Mouse (Mus musculus) intestine, embryonic 14.5 days (tissue): ENCODE results near the gene Sec24a. TPM values are rescaled to one million over a fixed set of nuclear protein-coding genes. Genes with fewer than 3 reads are reported as not detected.
A peak's percentile ranks its signal among the peaks of the same experiment; 100 is the strongest.
"Not testable (repeated sequence)": the region's sequence is repeated elsewhere in the genome, so short reads cannot be mapped to it uniquely, and the experiment has no call there.

ENCODE experiments used
- ATAC-seq: fragments of 200-750 bp; cut with Nextera tagmentation; replicated peaks from 2 replicates; pipeline ENCODE4 v1.8.0; 2017; ENCODE audit warnings: low read depth, moderate number of reproducible peaks, moderate TSS enrichment, moderate library complexity; ENCODE audit not compliant: low FRiP score, low TSS enrichment
- DNase-seq: peaks from one replicate; pipeline ENCODE4 v3.0.0-alpha.2; 2018; ENCODE audit warnings: low spot score
- H3K27ac ChIP-seq: fragments of 300-500 bp; sonication (generic); 2 replicates; pipeline ENCODE4 v1.5.1; 2014; ENCODE audit warnings: low read depth, mild to moderate bottlenecking, control low read depth
- H3K27me3 ChIP-seq: fragments of 300-500 bp; sonication (generic); replicated peaks from 2 replicates; pipeline ENCODE4 v1.6.1; 2014; ENCODE audit warnings: low read length, control low read depth; ENCODE audit not compliant: control insufficient read depth, insufficient read depth
- H3K36me3 ChIP-seq: fragments of 300-500 bp; sonication (generic); 2 replicates; pipeline ENCODE4 v1.6.1; 2014; ENCODE audit warnings: low read length, control low read depth; ENCODE audit not compliant: control insufficient read depth, insufficient read depth
- H3K4me1 ChIP-seq: fragments of 300-500 bp; sonication (generic); replicated peaks from 2 replicates; pipeline ENCODE4 v1.6.1; 2014; ENCODE audit warnings: low read length, control low read depth, mixed read lengths; ENCODE audit not compliant: control insufficient read depth, insufficient read depth
- H3K4me2 ChIP-seq: fragments of 300-500 bp; sonication (generic); 2 replicates; pipeline ENCODE4 v1.6.1; 2014; ENCODE audit warnings: low read length
- H3K4me3 ChIP-seq: fragments of 300-500 bp; sonication (generic); 2 replicates; pipeline ENCODE4 v1.5.1; 2014; ENCODE audit warnings: low read depth, low read length, control low read depth, mixed read lengths
- H3K9ac ChIP-seq: fragments of 300-500 bp; sonication (generic); 2 replicates; pipeline ENCODE4 v1.6.1; 2014; ENCODE audit warnings: mild to moderate bottlenecking, low read length
- H3K9me3 ChIP-seq: fragments of 300-500 bp; sonication (generic); 2 replicates; pipeline ENCODE4 v1.6.1; 2016; ENCODE audit warnings: low read length, control low read depth; ENCODE audit not compliant: control insufficient read depth
- WGBS: fragments of 180-500 bp; shearing (Covaris S2); extraction: QIAGEN DNeasy Blood & Tissue Kit; methylation state at CpG from one replicate; pipeline ENCODE4 v1.1.7; 2014; 5-methylcytosine and 5-hydroxymethylcytosine counted together
- polyA plus RNA-seq: library from polyadenylated mRNA; unstranded; fragments of >200 nt; fragmentation: Nextera tagmentation; extraction: Ambion mirVana; gene quantifications from 2 replicates; pipeline ENCODE4 v1.2.1, GENCODE M21; 2014

The Sec24a gene
- polyA plus RNA-seq, 1 experiment from 2014 or later = 19.2 TPM

DNA sequence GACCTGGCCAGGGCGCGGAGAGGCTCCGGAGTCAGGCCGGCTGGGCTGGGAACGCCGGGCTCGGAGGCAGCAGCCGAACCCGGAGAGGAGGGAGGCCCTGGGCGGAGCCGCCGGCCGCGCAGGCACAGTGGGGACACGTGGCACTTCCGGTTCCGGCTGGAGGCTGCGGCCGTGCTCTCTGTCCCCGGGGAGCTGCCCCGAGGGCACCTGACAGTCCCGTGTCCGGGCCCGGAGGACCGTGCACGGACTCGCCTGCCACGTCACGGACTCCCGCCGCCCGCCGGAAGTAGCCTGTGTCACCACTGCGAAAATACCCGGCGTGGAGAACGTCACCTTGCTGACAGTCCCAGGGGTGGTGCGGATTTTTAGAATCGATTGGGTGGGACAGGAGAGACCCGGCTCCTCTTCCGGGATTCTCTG lies 7.1 kb downstream of the Sec24a start:
- H3K36me3 ChIP-seq = no peaks in the 10 kb centered on the region
- DNase-seq (peak; percentile 95), ATAC-seq (peak; percentile 96)
- no peaks in the 10 kb centered on the region for H3K9me3 ChIP-seq
- peaks cover 14% of the 10 kb centered on the region for H3K4me1 ChIP-seq
- peak overlapping the region; percentile 95 for H3K9ac ChIP-seq
- H3K4me3 ChIP-seq = peak overlapping the region; percentile 100
- no peaks in the 10 kb centered on the region for H3K27me3 ChIP-seq
- H3K27ac ChIP-seq = peak overlapping the region; percentile 70
- H3K4me2 ChIP-seq = peak overlapping the region; percentile 96
- under 1% methylated on average over 41 of the region's 41 CpGs for WGBS

DNA sequence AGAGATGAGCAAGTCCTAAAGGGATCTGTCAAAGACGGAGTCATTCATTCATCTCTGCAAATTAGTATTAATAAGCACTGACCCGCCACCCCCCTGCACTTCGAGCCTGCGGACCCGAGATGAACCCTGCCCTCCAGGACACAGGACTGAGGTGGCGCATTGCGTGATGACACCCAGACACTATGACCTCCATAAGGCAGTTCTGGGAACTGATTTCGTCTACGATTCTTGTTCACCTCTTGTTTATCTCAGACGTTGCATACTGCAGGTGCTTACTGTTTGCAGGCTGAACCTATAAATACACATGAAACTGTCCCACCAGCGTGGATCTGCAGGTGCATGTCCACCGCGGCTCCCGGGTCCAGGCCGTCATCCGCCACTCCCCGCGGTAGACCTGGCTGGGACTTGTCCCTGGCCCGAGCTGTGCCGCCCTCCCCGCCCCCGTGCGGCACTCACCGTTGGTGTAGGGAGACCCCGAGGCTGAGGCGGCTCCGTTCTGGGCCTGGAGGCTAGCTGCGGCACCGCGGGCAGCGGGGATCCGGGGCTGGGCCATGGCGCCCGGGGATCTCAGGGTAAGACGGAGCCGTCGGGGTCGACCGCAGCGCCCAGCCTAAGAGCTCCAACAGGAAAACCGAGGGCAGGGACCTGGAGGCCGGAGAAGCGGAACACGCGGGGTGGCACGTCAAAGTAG lies 7.7 kb downstream of the Sec24a start:
- Histone ChIP-seq H3K27me3 (no peaks in the 10 kb centered on the region), H3K4me2 (peak overlapping the region; percentile 96), H3K9ac (peak overlapping the region; percentile 95), H3K9me3 (no peaks in the 10 kb centered on the region), H3K27ac (peak overlapping the region; percentile 70; the same call in 1 of the 2 replicates), H3K4me1 (peaks cover 14% of the 10 kb centered on the region), H3K36me3 (no peaks in the 10 kb centered on the region), H3K4me3 (peak overlapping the region; percentile 100)
- ATAC-seq (peak; percentile 78), DNase-seq (no peak)
- WGBS = under 1% methylated on average over 46 of the region's 46 CpGs

DNA sequence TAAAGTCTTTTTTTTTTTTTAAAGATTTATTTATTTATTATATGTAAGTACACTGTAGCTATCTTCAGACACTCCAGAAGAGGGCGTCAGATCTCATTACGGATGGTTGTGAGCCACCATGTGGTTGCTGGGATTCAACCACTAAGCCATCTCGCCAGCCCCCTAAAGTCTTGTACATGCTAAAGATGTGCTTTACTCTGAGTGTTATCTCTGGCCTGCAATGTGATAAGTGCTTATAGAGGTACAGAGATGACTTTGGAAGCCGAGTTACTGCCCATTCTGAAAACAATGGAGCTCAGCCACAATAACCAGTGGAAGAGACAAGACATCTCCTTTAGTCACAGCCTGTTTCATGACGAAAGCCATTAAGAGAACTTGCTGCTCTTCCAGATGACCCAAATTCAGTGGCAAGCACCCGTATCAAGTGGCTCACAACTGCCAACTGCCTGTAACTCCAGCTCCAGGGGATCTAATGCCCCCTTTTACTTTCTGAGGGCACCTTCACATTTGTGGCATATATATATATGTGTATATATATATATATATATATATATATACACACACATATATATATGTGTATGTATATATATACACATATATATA lies 11.7 kb downstream of the Sec24a start:
- not testable (repeated sequence) for H3K27ac ChIP-seq, H3K4me2 ChIP-seq, H3K27me3 ChIP-seq, H3K9me3 ChIP-seq, H3K4me3 ChIP-seq, ATAC-seq, DNase-seq, H3K9ac ChIP-seq, H3K36me3 ChIP-seq
- 79% methylated on average over 6 of the region's 6 CpGs for WGBS
- H3K4me1 ChIP-seq = peaks cover 11% of the 10 kb centered on the region

DNA sequence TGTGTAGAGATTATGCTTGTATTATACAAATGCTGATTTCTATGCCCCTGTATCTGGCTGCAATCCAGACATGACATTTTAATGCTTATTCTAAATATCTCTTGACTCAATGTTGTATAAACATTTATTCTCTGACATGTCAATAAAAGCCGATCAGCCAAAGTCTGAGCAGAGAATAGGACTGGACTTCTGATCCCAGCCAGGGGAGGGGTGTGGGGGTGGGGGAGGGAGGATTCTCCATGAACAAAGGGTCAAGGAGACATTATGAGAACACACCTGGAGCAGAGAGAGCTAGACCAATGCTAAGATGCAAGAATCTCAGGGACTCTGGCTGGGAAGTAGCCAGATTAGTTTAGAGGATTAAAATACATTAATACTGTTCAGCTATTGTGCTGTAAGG lies 17.3 kb downstream of the Sec24a start:
- ATAC-seq = no peak
- no peak for DNase-seq
- no peaks in the 10 kb centered on the region for H3K27me3 ChIP-seq
- 37% methylated on average over 1 of the region's 1 CpGs for WGBS
- 0 out of 2 replicates have a peak, but pooled peaks cover 4% of the 10 kb centered on the region for H3K4me1 ChIP-seq
- no peak overlapping the region for H3K9ac ChIP-seq
- H3K36me3 ChIP-seq = peaks cover 31% of the 10 kb centered on the region
- H3K27ac ChIP-seq = no peak overlapping the region
- H3K4me3 ChIP-seq = no peak overlapping the region
- H3K9me3 ChIP-seq = no peaks in the 10 kb centered on the region
- H3K4me2 ChIP-seq = no peak overlapping the region

DNA sequence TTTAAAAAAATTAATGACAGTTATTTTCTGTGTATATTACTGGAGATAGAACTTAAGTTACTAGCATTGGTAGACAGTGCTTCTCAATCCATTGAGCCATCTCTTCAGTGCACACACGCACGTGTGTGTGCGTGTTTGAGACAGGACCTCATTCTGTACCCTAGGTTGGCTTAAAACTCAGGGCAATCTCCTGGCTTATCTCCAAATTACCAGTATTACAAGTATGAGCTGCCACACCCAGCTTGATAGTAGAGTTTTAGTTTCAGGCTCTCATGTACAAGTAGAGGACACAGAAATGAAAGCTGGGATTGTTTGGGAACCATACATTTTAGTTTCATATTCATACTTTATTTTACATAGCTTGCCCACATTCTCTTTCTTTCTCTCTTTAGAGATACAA lies 22.7 kb downstream of the Sec24a start:
- H3K9ac ChIP-seq = no peak overlapping the region
- no peak overlapping the region for H3K27ac ChIP-seq
- 92% methylated on average over 3 of the region's 3 CpGs for WGBS
- H3K4me3 ChIP-seq = no peak overlapping the region
- H3K4me1 ChIP-seq = no peaks in the 10 kb centered on the region
- H3K27me3 ChIP-seq = no peaks in the 10 kb centered on the region
- ATAC-seq = no peak
- no peaks in the 10 kb centered on the region for H3K9me3 ChIP-seq
- H3K36me3 ChIP-seq = peaks cover 51% of the 10 kb centered on the region
- no peak for DNase-seq
- no peak overlapping the region for H3K4me2 ChIP-seq

DNA sequence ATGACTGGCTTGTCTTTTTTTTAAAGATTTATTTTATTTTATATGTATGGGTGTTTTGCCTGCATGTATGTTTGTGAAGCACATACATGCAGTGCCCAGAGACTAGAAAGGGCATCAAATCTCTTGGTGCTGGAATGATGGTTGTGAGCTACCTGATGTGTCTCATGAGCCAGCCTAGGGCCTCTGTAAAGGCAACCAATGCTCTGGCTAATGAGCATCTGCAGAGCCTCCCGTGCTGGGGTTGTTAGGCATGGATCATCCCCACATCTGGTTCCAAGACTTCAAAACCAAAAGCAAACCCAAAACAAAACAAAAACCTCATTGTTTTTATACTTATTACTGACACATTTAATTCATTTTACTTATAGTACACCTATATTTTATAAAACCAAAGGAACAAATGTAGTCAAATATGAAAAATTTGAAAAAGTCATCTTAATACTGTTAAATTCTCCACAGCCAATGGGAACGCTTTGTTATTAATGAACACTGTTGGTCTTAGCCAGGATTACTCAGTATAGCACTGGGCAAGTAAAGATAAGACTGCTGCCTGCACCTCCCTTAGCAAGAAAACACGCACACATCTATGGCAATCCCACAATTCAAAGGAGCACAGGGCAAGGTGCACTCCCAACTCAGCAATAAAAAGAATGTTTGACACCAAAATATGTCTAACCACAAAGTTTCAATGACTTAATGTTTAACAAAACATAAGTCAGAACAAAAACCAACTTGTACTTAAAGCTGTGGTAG lies 24.6 kb downstream of the Sec24a start:
- DNase-seq (no peak), ATAC-seq (no peak)
- Histone ChIP-seq H3K36me3 (peaks cover 53% of the 10 kb centered on the region), H3K27me3 (no peaks in the 10 kb centered on the region), H3K4me2 (no peak overlapping the region), H3K27ac (no peak overlapping the region), H3K4me1 (no peaks in the 10 kb centered on the region), H3K9ac (no peak overlapping the region), H3K9me3 (no peaks in the 10 kb centered on the region), H3K4me3 (no peak overlapping the region)
- WGBS = 83% methylated on average over 3 of the region's 3 CpGs

DNA sequence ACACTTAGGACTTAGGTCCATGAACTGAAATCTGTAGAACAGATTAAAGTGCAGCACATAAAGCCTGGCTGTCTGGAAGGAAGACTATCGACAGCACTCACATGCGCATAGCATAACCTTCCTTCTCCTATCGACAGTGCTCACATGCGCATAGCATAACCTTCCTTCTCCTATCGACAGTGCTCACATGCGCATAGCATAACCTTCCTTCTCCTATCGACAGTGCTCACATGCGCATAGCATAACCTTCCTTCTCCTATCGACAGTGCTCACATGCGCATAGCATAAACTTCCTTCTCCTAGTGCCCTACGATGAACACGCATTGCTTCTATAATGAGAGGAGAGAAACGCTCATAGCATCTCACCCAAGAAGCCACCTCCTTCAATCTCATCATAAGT lies 29.2 kb downstream of the Sec24a start:
- H3K9ac ChIP-seq, H3K27ac ChIP-seq, H3K27me3 ChIP-seq, H3K9me3 ChIP-seq, H3K4me3 ChIP-seq, H3K4me2 ChIP-seq, ATAC-seq, H3K4me1 ChIP-seq, DNase-seq: not testable (repeated sequence)
- H3K36me3 ChIP-seq = peaks cover 57% of the 10 kb centered on the region
- WGBS = 96% methylated on average over 11 of the region's 13 CpGs

DNA sequence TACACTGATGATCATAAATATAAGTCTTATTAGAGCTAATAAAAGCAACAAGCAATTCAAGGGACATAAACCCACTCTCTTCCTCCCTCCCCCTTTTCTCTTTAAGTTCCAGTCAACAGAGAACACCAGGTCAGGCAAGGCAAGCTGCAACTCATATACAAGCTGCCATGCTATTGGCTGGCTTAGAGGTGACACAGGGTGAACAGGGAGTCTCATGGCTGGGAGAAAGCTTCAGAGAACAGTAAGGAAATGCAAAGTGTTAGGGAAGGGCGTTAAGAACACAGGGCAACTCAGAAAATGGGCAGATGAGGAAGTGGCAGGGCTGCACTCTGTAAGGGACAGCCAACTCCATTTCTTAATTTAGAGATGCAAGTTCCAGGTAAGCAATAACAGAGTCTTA lies 30.6 kb downstream of the Sec24a start:
- Histone ChIP-seq H3K4me1 (no peaks in the 10 kb centered on the region), H3K27me3 (no peaks in the 10 kb centered on the region), H3K4me2 (no peak overlapping the region), H3K9ac (no peak overlapping the region), H3K36me3 (peaks cover 60% of the 10 kb centered on the region), H3K4me3 (no peak overlapping the region), H3K27ac (no peak overlapping the region), H3K9me3 (no peaks in the 10 kb centered on the region)
- 90% methylated on average over 1 of the region's 1 CpGs for WGBS
- ATAC-seq = no peak
- DNase-seq = no peak
